Mouse (Mus musculus) forebrain, embryonic 11.5 days (tissue): ENCODE results near the gene Gnaz. TPM values are rescaled to one million over a fixed set of nuclear protein-coding genes. Genes with fewer than 3 reads are reported as not detected.
A peak's percentile ranks its signal among the peaks of the same experiment; 100 is the strongest.
"Not testable (repeated sequence)": the region's sequence is repeated elsewhere in the genome, so short reads cannot be mapped to it uniquely, and the experiment has no call there.

Experiments
- ATAC-seq: fragments of 200-750 bp; cut with Nextera tagmentation; replicated peaks from 2 replicates; pipeline ENCODE4 v1.8.0; 2017; ENCODE audit warnings: moderate TSS enrichment; ENCODE audit not compliant: low FRiP score
- DNase-seq: peaks from one replicate; pipeline ENCODE4 v3.0.0-alpha.2; 2017; ENCODE audit warnings: low spot score
- H3K27ac ChIP-seq: fragments of 300-500 bp; sonication (generic); 2 replicates; pipeline ENCODE4 v1.5.1; 2014; ENCODE audit warnings: low read depth, low read length
- H3K27me3 ChIP-seq: fragments of 300-500 bp; sonication (generic); 2 replicates; pipeline ENCODE4 v1.6.1; 2014; ENCODE audit warnings: mild to moderate bottlenecking, low read length, mixed read lengths; ENCODE audit not compliant: control insufficient read depth, insufficient read depth
- H3K36me3 ChIP-seq: fragments of 300-500 bp; sonication (generic); 2 replicates; pipeline ENCODE4 v1.6.1; 2014; ENCODE audit warnings: mild to moderate bottlenecking, low read length, moderate library complexity, mixed read lengths; ENCODE audit not compliant: control insufficient read depth, insufficient read depth
- H3K4me1 ChIP-seq: fragments of 300-500 bp; sonication (generic); replicated peaks from 2 replicates; pipeline ENCODE4 v1.6.1; 2014; ENCODE audit warnings: low read length, mixed read lengths; ENCODE audit not compliant: control insufficient read depth, insufficient read depth
- H3K4me2 ChIP-seq: fragments of 300-500 bp; sonication (generic); 2 replicates; pipeline ENCODE4 v1.6.1; 2014; ENCODE audit warnings: low read depth, mild to moderate bottlenecking, low read length, moderate library complexity, mixed read lengths; ENCODE audit not compliant: severe bottlenecking
- H3K4me3 ChIP-seq: fragments of 300-500 bp; sonication (generic); 2 replicates; pipeline ENCODE4 v1.5.1; 2014; ENCODE audit warnings: low read depth, low read length
- H3K9ac ChIP-seq: fragments of 300-500 bp; sonication (generic); 2 replicates; pipeline ENCODE4 v1.6.1; 2014; ENCODE audit warnings: low read length
- H3K9me3 ChIP-seq: fragments of 300-500 bp; sonication (generic); 2 replicates; pipeline ENCODE4 v1.6.1; 2016; ENCODE audit warnings: low read length, mixed read lengths; ENCODE audit not compliant: control insufficient read depth
- WGBS: fragments of 180-500 bp; shearing (Covaris S2); extraction: QIAGEN DNeasy Blood & Tissue Kit; methylation state at CpG from one replicate; pipeline ENCODE4 v1.1.7; 2014; 5-methylcytosine and 5-hydroxymethylcytosine counted together
- polyA plus RNA-seq: library from polyadenylated mRNA; unstranded; fragments of >200 nt; fragmentation: Nextera tagmentation; extraction: Ambion mirVana; gene quantifications from 2 replicates; pipeline ENCODE4 v1.2.1, GENCODE M21; 2014

Gnaz gene
- polyA plus RNA-seq, 1 experiment from 2014 or later: 10.8 TPM

DNA sequence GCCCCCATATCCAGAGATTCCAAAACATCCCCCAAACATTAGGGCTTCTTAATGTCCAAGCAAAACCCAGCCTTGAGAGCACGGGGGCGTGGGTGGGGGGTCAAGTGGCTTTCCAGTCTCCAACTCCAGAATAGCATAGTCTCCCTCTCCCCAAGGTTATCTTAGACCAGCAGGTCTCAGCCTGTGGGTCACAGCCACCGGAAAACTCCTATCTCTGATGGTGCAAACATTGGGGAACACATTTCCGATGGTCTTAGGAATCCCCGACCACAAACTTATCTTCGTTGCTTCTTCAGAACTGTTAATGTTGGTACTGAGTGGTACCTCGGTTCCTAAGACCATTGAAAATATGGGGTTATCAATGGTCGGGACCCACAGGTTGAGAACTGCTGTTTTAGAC, 61.8 kb downstream of the Gnaz start:
- WGBS: 90% methylated on average over 8 of the region's 8 CpGs
- no peaks in the 10 kb centered on the region for H3K27me3 ChIP-seq
- H3K36me3 ChIP-seq: no peaks in the 10 kb centered on the region
- H3K9me3 ChIP-seq: no peaks in the 10 kb centered on the region
- DNase-seq (no peak), ATAC-seq (no peak)
- no peak overlapping the region for H3K27ac ChIP-seq
- no peak overlapping the region for H3K9ac ChIP-seq
- no peak overlapping the region for H3K4me3 ChIP-seq
- H3K4me2 ChIP-seq: no peak overlapping the region
- no peaks in the 10 kb centered on the region; the same call in 1 of the 2 replicates for H3K4me1 ChIP-seq

DNA sequence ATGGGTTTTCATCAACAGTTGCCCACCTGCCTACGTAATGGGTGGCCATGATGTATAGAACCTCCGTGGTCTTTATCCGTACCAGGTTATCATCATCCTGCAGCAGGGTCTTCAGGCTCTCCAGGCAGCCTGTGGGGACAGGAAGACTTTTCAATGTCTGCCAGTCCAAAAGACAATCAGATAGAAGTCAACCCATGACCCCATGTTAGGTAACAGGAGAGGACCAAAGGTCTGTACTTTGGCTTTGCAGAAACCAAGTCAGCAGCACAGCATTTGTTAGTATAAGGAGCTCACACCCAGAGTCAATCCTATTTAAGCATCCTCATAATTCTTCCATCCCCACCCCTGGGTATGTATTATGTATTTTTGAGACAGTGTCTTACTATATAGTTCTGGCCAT, 62.7 kb downstream of the Gnaz start:
- H3K27me3 ChIP-seq: no peaks in the 10 kb centered on the region
- H3K4me2 ChIP-seq: no peak overlapping the region
- H3K9ac ChIP-seq: no peak overlapping the region
- H3K4me1 ChIP-seq: no peaks in the 10 kb centered on the region; the same call in 1 of the 2 replicates
- H3K36me3 ChIP-seq: no peaks in the 10 kb centered on the region
- DNase-seq (no peak), ATAC-seq (no peak)
- H3K4me3 ChIP-seq: no peak overlapping the region
- WGBS: 90% methylated on average over 3 of the region's 3 CpGs
- H3K9me3 ChIP-seq: no peaks in the 10 kb centered on the region
- H3K27ac ChIP-seq: no peak overlapping the region

DNA sequence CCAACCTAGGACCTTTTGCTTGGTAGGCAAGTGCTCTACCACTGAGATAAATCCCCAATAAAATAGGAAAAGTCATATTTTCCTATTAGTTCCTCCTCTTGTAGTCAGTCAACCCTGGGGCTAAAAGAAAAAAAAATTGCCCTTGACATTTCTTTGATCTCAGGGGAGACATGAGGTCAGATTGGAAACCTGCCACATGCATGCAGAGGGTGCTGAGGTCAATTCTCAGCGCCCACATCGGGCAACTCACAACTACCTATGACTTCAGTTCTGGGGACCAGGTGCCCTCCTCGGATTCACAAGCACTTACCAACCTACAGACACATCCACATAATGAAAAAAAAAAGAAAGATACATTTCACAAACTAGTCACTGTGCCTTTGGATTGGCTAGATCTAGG, 63.3 kb downstream of the Gnaz start:
- no peak overlapping the region for H3K4me3 ChIP-seq

DNA sequence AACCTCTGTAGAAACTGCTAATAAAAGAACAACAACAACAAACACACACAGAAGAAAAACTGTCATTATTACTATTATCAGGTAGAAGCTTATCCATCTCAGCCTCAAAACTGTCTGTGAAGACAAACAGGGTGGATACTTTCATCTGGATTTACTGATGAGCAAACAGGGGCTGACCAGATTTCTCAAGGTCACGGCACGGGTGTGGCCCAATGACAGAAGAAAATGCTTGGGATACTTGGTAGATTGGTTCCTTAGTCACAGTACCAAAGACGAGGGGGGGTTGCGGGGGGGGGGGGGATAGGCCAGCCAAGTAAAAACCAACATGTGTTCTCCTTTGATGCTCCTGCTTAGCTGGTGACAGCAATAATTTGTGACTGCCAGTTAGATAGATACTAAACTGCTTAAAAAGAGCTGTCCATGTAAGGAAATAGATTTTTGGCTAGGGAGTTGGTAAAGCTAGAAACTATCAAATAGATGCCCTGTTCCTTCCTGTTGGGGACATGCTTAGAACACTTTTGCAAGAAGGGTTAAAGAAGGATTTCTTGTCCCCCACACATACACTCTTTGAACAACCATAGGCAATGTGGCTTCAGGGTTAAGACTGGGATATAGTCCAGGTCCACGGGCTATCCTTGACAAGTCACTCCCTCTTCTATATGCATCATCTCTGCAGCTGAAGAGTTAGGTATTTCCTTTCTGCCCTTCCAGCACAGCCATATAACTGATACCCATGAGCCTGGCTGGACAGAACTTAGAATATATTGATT, 64.6 kb downstream of the Gnaz start:
- ATAC-seq (no peak), DNase-seq (no peak)
- H3K4me1 ChIP-seq: no peaks in the 10 kb centered on the region; the same call in 1 of the 2 replicates
- no peaks in the 10 kb centered on the region for H3K27me3 ChIP-seq
- no peak overlapping the region for H3K4me3 ChIP-seq
- H3K36me3 ChIP-seq: no peaks in the 10 kb centered on the region
- H3K9me3 ChIP-seq: no peaks in the 10 kb centered on the region
- no peak overlapping the region for H3K27ac ChIP-seq
- no peak overlapping the region for H3K9ac ChIP-seq
- WGBS: 82% methylated on average over 5 of the region's 5 CpGs
- no peak overlapping the region for H3K4me2 ChIP-seq

More for the DNA sequence above, 63.3 kb downstream of the Gnaz start:
- WGBS: 84% methylated on average over 3 of the region's 3 CpGs
- H3K4me1 ChIP-seq: no peaks in the 10 kb centered on the region; the same call in 1 of the 2 replicates
- no peaks in the 10 kb centered on the region for H3K36me3 ChIP-seq
- H3K27ac ChIP-seq: no peak overlapping the region
- DNase-seq: no peak
- no peaks in the 10 kb centered on the region for H3K9me3 ChIP-seq
- no peak overlapping the region for H3K4me2 ChIP-seq
- H3K9ac ChIP-seq: no peak overlapping the region
- no peaks in the 10 kb centered on the region for H3K27me3 ChIP-seq
- ATAC-seq: no peak

DNA sequence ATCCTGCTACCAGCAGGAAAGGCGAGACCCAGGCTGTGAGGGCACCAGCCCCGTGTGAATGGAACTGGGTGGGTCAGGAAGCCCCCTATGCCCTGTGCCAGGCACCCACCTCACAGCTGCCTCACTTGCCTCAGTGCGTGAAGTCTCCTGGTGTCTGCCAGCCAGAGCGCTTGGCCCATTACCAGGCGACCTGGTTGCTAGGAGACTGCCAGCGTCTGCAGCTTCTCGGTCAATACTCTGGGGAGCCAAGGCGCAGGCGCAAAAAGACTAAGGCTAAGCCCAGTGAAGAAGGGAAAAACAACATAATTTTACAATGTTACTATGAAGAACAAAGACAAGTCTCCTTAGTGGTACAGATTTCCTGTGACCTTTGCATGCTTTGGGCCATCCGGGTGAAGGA, 65.4 kb downstream of the Gnaz start, which contains the start of gene Rsph14:
TSS of gene Rsph14 (minus strand) at position 192 of the 400 bp plus-strand sequence.
- no peaks in the 10 kb centered on the region for H3K9me3 ChIP-seq
- 30% methylated on average over 10 of the region's 10 CpGs for WGBS
- no peaks in the 10 kb centered on the region for H3K36me3 ChIP-seq
- ATAC-seq (no peak), DNase-seq (peak; percentile 79)
- no peak within 1 kb of the TSS for H3K9ac ChIP-seq
- H3K4me1 ChIP-seq: no peaks in the 10 kb centered on the region; the same call in 1 of the 2 replicates
- no peak within 1 kb of the TSS for H3K4me3 ChIP-seq
- H3K4me2 ChIP-seq: no peak within 1 kb of the TSS
- no peak within 1 kb of the TSS for H3K27ac ChIP-seq
- no peaks in the 10 kb centered on the region for H3K27me3 ChIP-seq

DNA sequence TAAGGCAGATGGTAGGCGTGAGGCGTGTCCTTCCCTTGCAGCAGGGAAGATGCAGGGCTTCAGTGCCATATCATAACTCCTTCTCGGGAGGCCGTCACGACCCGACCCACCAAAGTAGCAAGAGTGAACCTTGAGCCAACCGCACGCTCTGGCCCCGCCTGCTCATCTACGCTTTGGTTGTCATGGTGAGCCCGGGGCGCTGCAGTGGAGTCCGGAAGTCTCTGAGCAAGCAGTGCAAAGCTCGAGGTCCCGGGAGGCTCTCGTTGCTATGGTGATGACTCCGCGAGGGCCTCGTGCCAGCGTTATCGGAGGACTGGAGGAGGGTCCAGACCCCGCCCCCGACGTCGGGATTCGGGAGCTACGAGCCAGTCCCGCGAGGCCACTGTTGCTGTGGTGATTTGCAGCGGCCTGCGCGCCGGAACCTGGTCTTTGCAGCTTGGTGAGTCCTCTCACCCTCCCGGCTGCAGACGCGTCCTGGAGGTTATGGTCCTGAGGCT, 70.0 kb downstream of the Gnaz start, which contains the start of gene Rab36:
TSS of gene Rab36 (plus strand) at position 176 of the 497 bp plus-strand sequence.
- WGBS: under 1% methylated on average over 36 of the region's 36 CpGs
- no peaks in the 10 kb centered on the region for H3K27me3 ChIP-seq
- no peaks in the 10 kb centered on the region for H3K36me3 ChIP-seq
- ATAC-seq (peak; percentile 97), DNase-seq (peak; percentile 99)
- peak within 1 kb of the TSS; percentile 63 for H3K27ac ChIP-seq
- H3K4me3 ChIP-seq: peak within 1 kb of the TSS; percentile 34
- peak within 1 kb of the TSS; percentile 43 for H3K9ac ChIP-seq
- peaks cover 2% of the 10 kb centered on the region; the same call in 1 of the 2 replicates for H3K4me1 ChIP-seq
- H3K9me3 ChIP-seq: no peaks in the 10 kb centered on the region
- H3K4me2 ChIP-seq: peak within 1 kb of the TSS; percentile 59

DNA sequence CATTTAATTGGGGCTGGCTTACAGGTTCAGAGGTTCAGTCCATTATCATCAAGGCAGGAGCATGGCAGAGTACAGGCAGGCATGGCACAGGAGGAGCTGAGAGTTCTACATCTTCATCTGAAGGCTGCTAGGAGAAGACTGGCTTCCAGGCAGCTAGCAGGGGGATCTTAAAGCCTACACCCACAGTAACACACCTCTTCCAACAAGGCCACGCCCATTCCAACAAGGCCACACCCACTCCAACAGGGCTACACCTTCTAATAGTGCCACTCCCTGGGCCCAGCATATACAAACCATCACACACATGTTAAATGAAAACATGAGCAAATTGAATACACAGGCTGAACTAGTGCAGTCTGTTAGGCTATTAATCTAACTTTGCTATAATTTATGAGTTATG, 75.1 kb downstream of the Gnaz start:
- not testable (repeated sequence) for H3K4me2 ChIP-seq, H3K9me3 ChIP-seq, H3K27ac ChIP-seq, H3K36me3 ChIP-seq, DNase-seq, H3K4me3 ChIP-seq, H3K9ac ChIP-seq, H3K4me1 ChIP-seq, H3K27me3 ChIP-seq, ATAC-seq
- 23% methylated on average over 1 of the region's 1 CpGs for WGBS

DNA sequence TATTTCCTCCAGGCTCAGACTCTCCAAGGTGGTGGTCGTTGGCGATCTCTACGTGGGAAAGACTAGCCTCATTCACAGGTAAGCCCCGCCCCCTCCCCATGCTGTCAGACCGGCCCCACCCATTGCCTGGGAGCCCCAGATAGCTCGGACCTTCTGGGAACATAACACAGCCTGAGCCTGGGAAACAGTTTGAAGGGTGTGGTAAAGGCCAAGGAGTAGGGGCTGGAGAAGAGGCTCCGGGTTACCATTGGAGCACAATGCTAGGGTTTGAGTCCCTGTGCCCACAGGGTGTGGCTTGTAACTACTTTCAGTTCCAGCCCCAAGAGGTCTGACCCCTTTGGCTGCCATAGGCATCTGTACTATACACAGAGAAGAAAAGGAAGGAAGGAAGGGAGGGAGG, 77.5 kb downstream of the Gnaz start:
- no peaks in the 10 kb centered on the region for H3K36me3 ChIP-seq
- H3K27me3 ChIP-seq: no peaks in the 10 kb centered on the region
- H3K9me3 ChIP-seq: no peaks in the 10 kb centered on the region
- no peak overlapping the region for H3K9ac ChIP-seq
- no peak overlapping the region for H3K27ac ChIP-seq
- ATAC-seq: no peak
- H3K4me1 ChIP-seq: no peaks in the 10 kb centered on the region
- H3K4me3 ChIP-seq: no peak overlapping the region
- WGBS: 53% methylated on average over 7 of the region's 7 CpGs
- DNase-seq: no peak
- H3K4me2 ChIP-seq: no peak overlapping the region
